Mouse (Mus musculus) myocyte (in vitro differentiated cells): ENCODE results near the gene Car14.
A peak's percentile ranks its signal among the peaks of the same experiment; 100 is the strongest.

ENCODE experiments used
- E2F4 ChIP-seq: IDR thresholded peaks from one replicate; pipeline ENCODE4 v1.6.1; 2011; ENCODE audit warnings: mild to moderate bottlenecking, control low read depth, moderate library complexity; ENCODE audit not compliant: insufficient read depth
- MAX ChIP-seq: IDR thresholded peaks from one replicate; pipeline ENCODE4 v1.6.1; 2011; ENCODE audit warnings: low read depth, mild to moderate bottlenecking, control low read depth
- MYOD1 ChIP-seq, 3 experiments: IDR thresholded peaks; one replicate each; pipeline ENCODE4 v1.6.1; 2011; ENCODE audit warnings: control low read depth in 2 of 3, low read depth in 2 of 3, mild to moderate bottlenecking in 2 of 3, moderate library complexity in 1 of 3; ENCODE audit not compliant: insufficient read length in 2 of 3, control insufficient read depth in 1 of 3
- POLR2A ChIP-seq: IDR thresholded peaks from one replicate; pipeline ENCODE4 v1.6.1; 2011; ENCODE audit warnings: low read depth, mild to moderate bottlenecking, control low read depth, moderate library complexity; ENCODE audit not compliant: insufficient read length
- POLR2AphosphoS2 ChIP-seq: IDR thresholded peaks from one replicate; pipeline ENCODE4 v1.6.1; 2011; ENCODE audit warnings: low read depth, control low read depth; ENCODE audit not compliant: insufficient read length
- SRF ChIP-seq: IDR thresholded peaks from one replicate; pipeline ENCODE4 v1.6.1; 2011; ENCODE audit warnings: low read depth; ENCODE audit not compliant: control insufficient read depth, insufficient read length
- TCF12 ChIP-seq: IDR thresholded peaks from one replicate; pipeline ENCODE4 v1.6.1; 2011; ENCODE audit warnings: mild to moderate bottlenecking, control low read depth; ENCODE audit not compliant: poor library complexity, insufficient read depth, severe bottlenecking
- TCF3 ChIP-seq: IDR thresholded peaks from one replicate; pipeline ENCODE4 v1.6.1; 2011; ENCODE audit warnings: low read depth, control low read depth; ENCODE audit not compliant: insufficient read length
- USF1 ChIP-seq: IDR thresholded peaks from one replicate; pipeline ENCODE4 v1.6.1; 2011; ENCODE audit warnings: low read depth, mild to moderate bottlenecking, control low read depth, moderate library complexity

DNA sequence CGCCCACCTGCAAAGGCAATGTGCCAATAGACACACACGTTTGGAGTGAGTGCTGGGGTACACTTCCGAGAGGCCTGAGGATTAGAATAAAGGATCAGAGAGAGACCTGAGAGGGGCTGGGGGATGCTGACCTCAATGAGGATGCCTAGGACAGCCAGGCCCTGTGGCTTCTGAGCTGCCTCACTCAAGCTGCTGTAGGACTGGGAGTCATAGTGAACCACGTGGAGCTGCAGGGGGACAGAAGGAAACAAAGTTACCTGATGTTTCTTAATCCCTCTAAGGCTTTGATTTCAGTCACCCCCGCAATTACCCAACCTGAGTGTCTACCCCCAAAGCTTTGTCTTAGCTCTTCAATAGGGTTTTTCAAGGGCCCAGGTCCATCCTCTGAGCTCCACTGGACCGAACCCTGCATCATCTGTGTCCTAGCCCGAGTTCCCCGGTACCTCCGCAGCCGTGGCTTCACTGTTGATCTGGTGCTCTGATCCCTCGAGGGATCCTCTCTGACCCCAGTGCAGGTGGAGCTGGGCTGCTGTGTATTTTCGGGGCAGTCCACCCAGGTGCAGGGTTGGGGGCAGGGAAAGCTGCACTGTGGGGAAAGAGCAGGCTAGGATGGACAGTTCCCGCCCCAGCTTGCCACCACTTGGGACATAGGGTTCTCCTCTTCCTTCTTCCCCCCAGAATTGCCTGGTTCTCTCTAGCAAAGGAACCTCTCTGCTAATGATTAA, 4.5 kb downstream of the Car14 start:
- peak; percentile 22 for TF ChIP-seq POLR2AphosphoS2
- no peak for TF ChIP-seq POLR2A
- no peak for TF ChIP-seq MAX
- TF ChIP-seq USF1, result no peak
- no peak for TF ChIP-seq MYOD1 (IDR thresholded peaks at IDR 0.05; ENCODE audit: control insufficient read depth in 1 of 3, insufficient read length in 2 of 3, low read depth in 2 of 3)
- TF ChIP-seq TCF3, result no peak
- TF ChIP-seq E2F4, result no peak
- no peak for TF ChIP-seq TCF12
- TF ChIP-seq SRF, result no peak
